Mouse (Mus musculus) MEL (cell line): ENCODE measurements around the gene Setd6.

Experiments used
- CTCF ChIP-seq, 3 experiments: IDR thresholded peaks in 2 of 3; conservative IDR thresholded peaks in 1 of 3; 2 replicates each; pipeline ENCODE4 v1.5.1; 2011 to 2012; ENCODE audit warnings: low read length in 3 of 3, low read depth in 2 of 3, mild to moderate bottlenecking in 2 of 3, improper control_type of control experiment in 1 of 3, inconsistent platforms in 1 of 3, mixed read lengths in 1 of 3, moderate library complexity in 1 of 3; ENCODE audit not compliant: control insufficient read depth in 1 of 3, insufficient read depth in 1 of 3, poor library complexity in 1 of 3, severe bottlenecking in 1 of 3
- TCF12 ChIP-seq: IDR thresholded peaks from 2 replicates; pipeline ENCODE4 v1.6.1; 2014; ENCODE audit warnings: low read depth, mild to moderate bottlenecking, inconsistent platforms, low read length, improper control_type of control experiment, moderate library complexity

DNA sequence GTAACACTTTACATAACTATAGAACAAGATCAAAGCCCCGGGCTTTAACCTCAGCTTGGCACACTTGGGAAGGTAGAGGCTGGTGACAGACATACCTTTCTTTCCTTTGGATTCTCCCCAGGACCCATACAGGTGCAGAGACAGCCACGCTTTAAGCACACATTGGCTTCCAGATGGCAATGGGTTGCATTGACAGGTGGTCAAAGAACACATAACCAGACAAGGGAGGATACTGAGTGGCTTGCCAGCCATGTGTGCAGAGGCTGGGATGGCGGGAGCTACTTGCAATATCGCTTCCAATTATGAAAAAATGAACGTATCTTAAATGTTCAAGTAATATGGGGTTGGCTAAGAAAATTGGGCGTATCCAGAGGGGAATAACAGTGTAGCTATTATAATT is 43.8 kb upstream of the Setd6 start:
- no peak for TF ChIP-seq CTCF (IDR thresholded peaks at IDR 0.05 in 2 of 3, conservative IDR thresholded peaks at IDR 0.05 in 1 of 3; ENCODE audit: control insufficient read depth in 1 of 3, insufficient read depth in 1 of 3, low read depth in 2 of 3, low read length in 3 of 3, poor library complexity in 1 of 3, severe bottlenecking in 1 of 3)
- no peak for TF ChIP-seq TCF12
